Mouse (Mus musculus) cortical plate, adult 2 months (tissue): ENCODE data around the gene Plekha6.

Experiments
- CTCF ChIP-seq: fragments of 200-500 bp; IDR thresholded peaks from 2 replicates; pipeline ENCODE4 v1.5.1; 2011; ENCODE audit warnings: mild to moderate bottlenecking, control low read depth, low read length; ENCODE audit not compliant: insufficient read depth; ENCODE audit errors: extremely low read depth
- POLR2A ChIP-seq: fragments of 200-500 bp; IDR thresholded peaks from 2 replicates; pipeline ENCODE4 v1.6.1; 2011; ENCODE audit warnings: mild to moderate bottlenecking, low read length, control low read depth; ENCODE audit not compliant: insufficient read depth; ENCODE audit errors: extremely low read depth

GRCm38 (mm10) chr1:133148122-133148521 is 15.9 kb upstream of the Plekha6 start:
- TF ChIP-seq POLR2A (no peak), CTCF (no peak)
